Mouse (Mus musculus) hindbrain, embryonic 15.5 days (tissue): ENCODE measurements at regions not wholly inside any gene's neighbourhood (a gene's known extent, or its start where the extent isn't known, plus 50 kb on each side); places are given as distances from the start of the nearest gene placed in this dataset.

Source experiments
- ATAC-seq: fragments of 200-750 bp; cut with Nextera tagmentation; 2 replicates; pipeline ENCODE4 v1.8.0; 2017; ENCODE audit warnings: low read depth, moderate number of reproducible peaks, moderate TSS enrichment; ENCODE audit not compliant: low FRiP score
- H3K27ac ChIP-seq: fragments of 300-500 bp; sonication (generic); replicated peaks from 2 replicates; pipeline ENCODE4 v1.5.1; 2015; ENCODE audit warnings: mild to moderate bottlenecking, inconsistent platforms
- H3K27me3 ChIP-seq: fragments of 300-500 bp; sonication (generic); 2 replicates; pipeline ENCODE4 v1.6.1; 2015; ENCODE audit warnings: control low read depth, inconsistent platforms
- H3K36me3 ChIP-seq: fragments of 300-500 bp; sonication (generic); 2 replicates; pipeline ENCODE4 v1.6.1; 2015; ENCODE audit warnings: control low read depth, inconsistent platforms
- H3K4me1 ChIP-seq: fragments of 300-500 bp; sonication (generic); replicated peaks from 2 replicates; pipeline ENCODE4 v1.6.1; 2015; ENCODE audit warnings: control low read depth, inconsistent platforms
- H3K4me2 ChIP-seq: fragments of 300-500 bp; sonication (generic); 2 replicates; pipeline ENCODE4 v1.6.1; 2015; ENCODE audit warnings: moderate library complexity, mild to moderate bottlenecking, inconsistent platforms
- H3K4me3 ChIP-seq: fragments of 300-500 bp; sonication (generic); 2 replicates; pipeline ENCODE4 v1.5.1; 2015; ENCODE audit warnings: mild to moderate bottlenecking, inconsistent platforms
- H3K9ac ChIP-seq: fragments of 300-500 bp; sonication (generic); 2 replicates; pipeline ENCODE4 v1.6.1; 2015; ENCODE audit warnings: inconsistent platforms
- H3K9me3 ChIP-seq: fragments of 300-500 bp; sonication (generic); 2 replicates; pipeline ENCODE4 v1.6.1; 2016; ENCODE audit warnings: control low read depth, inconsistent platforms
- WGBS: fragments of 180-500 bp; shearing (Covaris S2); methylation state at CpG from one replicate; pipeline ENCODE4 v1.1.7; 2015; 5-methylcytosine and 5-hydroxymethylcytosine counted together

- 40% methylated on average over 3 of the region's 3 CpGs for WGBS
Measured at GRCm38 (mm10) chr19:48090393-48090792, 115.4 kb upstream of the Sorcs3 start.

GRCm38 (mm10) chr19:48097363-48097762, 108.5 kb upstream of the Sorcs3 start:
- Histone ChIP-seq H3K9me3 (0 out of 2 replicates have a peak, but pooled peaks cover 4% of the 10 kb centered on the region), H3K4me2 (no peak overlapping the region), H3K4me1 (peaks cover 15% of the 10 kb centered on the region), H3K27ac (peak overlapping the region; percentile 49; the same call in 1 of the 2 replicates), H3K36me3 (no peaks in the 10 kb centered on the region), H3K9ac (no peak overlapping the region), H3K4me3 (no peak overlapping the region), H3K27me3 (no peaks in the 10 kb centered on the region)
- WGBS, result 63% methylated on average over 5 of the region's 5 CpGs
- no peak; the same call in 1 of the 2 replicates for ATAC-seq

More at GRCm38 (mm10) chr19:48090393-48090792, 115.4 kb upstream of the Sorcs3 start:
- Histone ChIP-seq H3K36me3 (no peaks in the 10 kb centered on the region), H3K27ac (no peak overlapping the region), H3K9me3 (0 out of 2 replicates have a peak, but pooled peaks cover 4% of the 10 kb centered on the region), H3K4me1 (no peaks in the 10 kb centered on the region), H3K9ac (no peak overlapping the region), H3K4me2 (no peak overlapping the region), H3K27me3 (no peaks in the 10 kb centered on the region), H3K4me3 (no peak overlapping the region)
- no peak for ATAC-seq

- H3K4me1 ChIP-seq, result peaks cover 15% of the 10 kb centered on the region
- no peaks in the 10 kb centered on the region for H3K36me3 ChIP-seq
- no peak overlapping the region for H3K4me2 ChIP-seq
- no peak overlapping the region for H3K4me3 ChIP-seq
- H3K9ac ChIP-seq, result no peak overlapping the region
- H3K27ac ChIP-seq, result peak overlapping the region; percentile 49; the same call in 1 of the 2 replicates
- 0 out of 2 replicates have a peak, but pooled peaks cover 4% of the 10 kb centered on the region for H3K9me3 ChIP-seq
- ATAC-seq, result peak; percentile 45; the same call in 1 of the 2 replicates
- 38% methylated on average over 5 of the region's 5 CpGs for WGBS
- H3K27me3 ChIP-seq, result no peaks in the 10 kb centered on the region
Measured at GRCm38 (mm10) chr19:48097942-48098596, 107.8 kb upstream of the Sorcs3 start.

- no peak overlapping the region for H3K4me3 ChIP-seq
- H3K9me3 ChIP-seq, result no peaks in the 10 kb centered on the region
- H3K36me3 ChIP-seq, result no peaks in the 10 kb centered on the region
- no peak for ATAC-seq
- no peaks in the 10 kb centered on the region for H3K27me3 ChIP-seq
- H3K9ac ChIP-seq, result no peak overlapping the region
- H3K4me2 ChIP-seq, result no peak overlapping the region
- no peak overlapping the region for H3K27ac ChIP-seq
- H3K4me1 ChIP-seq, result peaks cover 15% of the 10 kb centered on the region
- WGBS, result 93% methylated on average over 6 of the region's 6 CpGs
Measured at GRCm38 (mm10) chr19:48100991-48101390, 104.8 kb upstream of the Sorcs3 start.

GRCm38 (mm10) chr19:48115155-48115554, 90.7 kb upstream of the Sorcs3 start:
- Histone ChIP-seq H3K4me1 (no peaks in the 10 kb centered on the region; the same call in 1 of the 2 replicates), H3K4me3 (no peak overlapping the region), H3K9ac (no peak overlapping the region), H3K9me3 (no peaks in the 10 kb centered on the region), H3K27ac (no peak overlapping the region), H3K27me3 (no peaks in the 10 kb centered on the region), H3K36me3 (no peaks in the 10 kb centered on the region), H3K4me2 (no peak overlapping the region)
- no peak for ATAC-seq
- WGBS, result 64% methylated on average over 9 of the region's 9 CpGs

GRCm38 (mm10) chr19:48115728-48116127, 90.1 kb upstream of the Sorcs3 start:
- H3K4me3 ChIP-seq, result no peak overlapping the region
- no peaks in the 10 kb centered on the region; the same call in 1 of the 2 replicates for H3K4me1 ChIP-seq
- no peaks in the 10 kb centered on the region for H3K9me3 ChIP-seq
- H3K9ac ChIP-seq, result no peak overlapping the region
- no peaks in the 10 kb centered on the region for H3K27me3 ChIP-seq
- ATAC-seq, result no peak
- no peaks in the 10 kb centered on the region for H3K36me3 ChIP-seq
- no peak overlapping the region for H3K4me2 ChIP-seq
- H3K27ac ChIP-seq, result no peak overlapping the region
- 36% methylated on average over 8 of the region's 8 CpGs for WGBS

- no peaks in the 10 kb centered on the region for H3K9me3 ChIP-seq
- ATAC-seq, result no peak
Measured at GRCm38 (mm10) chr19:48116689-48117088, 89.1 kb upstream of the Sorcs3 start.

GRCm38 (mm10) chr19:48117646-48118045, 88.2 kb upstream of the Sorcs3 start:
- no peaks in the 10 kb centered on the region for H3K4me1 ChIP-seq
- no peak for ATAC-seq
- H3K9ac ChIP-seq, result no peak overlapping the region
- no peaks in the 10 kb centered on the region for H3K27me3 ChIP-seq
- H3K36me3 ChIP-seq, result no peaks in the 10 kb centered on the region
- 62% methylated on average over 4 of the region's 4 CpGs for WGBS
- no peak overlapping the region for H3K27ac ChIP-seq
- no peak overlapping the region for H3K4me2 ChIP-seq
- no peak overlapping the region for H3K4me3 ChIP-seq
- H3K9me3 ChIP-seq, result no peaks in the 10 kb centered on the region

More at GRCm38 (mm10) chr19:48116689-48117088, 89.1 kb upstream of the Sorcs3 start:
- Histone ChIP-seq H3K4me2 (no peak overlapping the region), H3K4me3 (no peak overlapping the region), H3K27me3 (no peaks in the 10 kb centered on the region), H3K27ac (no peak overlapping the region), H3K36me3 (no peaks in the 10 kb centered on the region), H3K4me1 (no peaks in the 10 kb centered on the region), H3K9ac (no peak overlapping the region)
- 17% methylated on average over 4 of the region's 4 CpGs for WGBS

GRCm38 (mm10) chr19:48122281-48122680, 83.5 kb upstream of the Sorcs3 start:
- Histone ChIP-seq H3K36me3 (no peaks in the 10 kb centered on the region), H3K9me3 (no peaks in the 10 kb centered on the region), H3K27ac (no peak overlapping the region), H3K4me3 (no peak overlapping the region), H3K4me2 (no peak overlapping the region), H3K4me1 (no peaks in the 10 kb centered on the region), H3K9ac (no peak overlapping the region), H3K27me3 (no peaks in the 10 kb centered on the region)
- ATAC-seq, result no peak
- WGBS, result 84% methylated on average over 11 of the region's 11 CpGs

- H3K4me1 ChIP-seq, result no peaks in the 10 kb centered on the region
- ATAC-seq, result no peak
- no peak overlapping the region for H3K9ac ChIP-seq
- 0 out of 2 replicates have a peak overlapping the region, but pooled peaks have one; percentile 7 for H3K27ac ChIP-seq
- no peaks in the 10 kb centered on the region for H3K9me3 ChIP-seq
- no peak overlapping the region for H3K4me2 ChIP-seq
- no peaks in the 10 kb centered on the region for H3K36me3 ChIP-seq
- WGBS, result 76% methylated on average over 4 of the region's 4 CpGs
- H3K4me3 ChIP-seq, result no peak overlapping the region
- H3K27me3 ChIP-seq, result no peaks in the 10 kb centered on the region
Measured at GRCm38 (mm10) chr19:48123777-48124176, 82.0 kb upstream of the Sorcs3 start.

GRCm38 (mm10) chr19:48125731-48126130, 80.1 kb upstream of the Sorcs3 start:
- no peaks in the 10 kb centered on the region for H3K27me3 ChIP-seq
- H3K4me3 ChIP-seq, result no peak overlapping the region
- no peaks in the 10 kb centered on the region for H3K9me3 ChIP-seq
- no peak for ATAC-seq
- no peak overlapping the region for H3K9ac ChIP-seq
- H3K27ac ChIP-seq, result no peak overlapping the region
- H3K4me2 ChIP-seq, result no peak overlapping the region
- H3K36me3 ChIP-seq, result no peaks in the 10 kb centered on the region
- WGBS, result 81% methylated on average over 6 of the region's 6 CpGs
- H3K4me1 ChIP-seq, result no peaks in the 10 kb centered on the region

- Histone ChIP-seq H3K27me3 (no peaks in the 10 kb centered on the region), H3K36me3 (no peaks in the 10 kb centered on the region), H3K9ac (no peak overlapping the region), H3K4me2 (no peak overlapping the region), H3K27ac (no peak overlapping the region), H3K9me3 (no peaks in the 10 kb centered on the region), H3K4me3 (no peak overlapping the region), H3K4me1 (no peaks in the 10 kb centered on the region)
- no peak for ATAC-seq
- 37% methylated on average over 12 of the region's 12 CpGs for WGBS
Measured at GRCm38 (mm10) chr19:48128089-48128488, 77.7 kb upstream of the Sorcs3 start.
